In the genomic region with DNA sequence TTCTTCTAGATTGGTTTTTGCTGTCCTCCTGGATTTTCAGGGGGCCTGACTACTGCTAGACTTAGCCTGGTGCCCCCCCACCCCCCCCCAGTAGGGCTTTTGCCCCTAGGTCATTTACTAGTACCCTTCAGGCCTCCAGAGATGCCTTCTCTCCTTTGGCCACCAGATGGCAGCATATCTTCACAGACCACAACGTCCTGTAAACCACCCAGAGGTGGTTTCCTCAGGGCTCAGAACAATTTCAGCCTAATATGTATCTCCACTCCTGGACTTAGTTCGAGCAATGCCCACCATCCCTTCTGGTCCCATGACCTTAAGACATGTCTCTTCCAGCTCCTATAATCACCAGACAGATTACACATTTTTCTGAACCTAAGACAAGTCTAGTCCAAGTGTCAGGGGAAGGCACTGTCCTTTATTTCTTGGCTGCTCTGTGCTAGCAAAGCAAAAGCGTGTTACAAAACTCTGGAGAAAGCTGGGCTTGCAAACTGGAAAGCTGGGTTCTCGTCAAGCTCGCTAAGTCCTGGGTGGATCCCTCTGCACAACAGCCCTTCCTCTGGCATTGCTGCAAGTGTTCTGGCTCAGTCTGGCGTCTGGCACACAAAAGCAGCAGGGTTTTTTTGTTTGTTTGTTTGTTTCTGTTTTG, we compare ENCODE assay signal across 9 mouse cellular contexts. TPM values are rescaled to one million over a fixed set of nuclear protein-coding genes. Genes with fewer than 3 reads are reported as not detected.
A peak's percentile ranks its signal among the peaks of the same experiment; 100 is the strongest.
DNase-seq lines count a peak whose midpoint lies in the region; ATAC-seq and TF ChIP-seq lines count a peak whose summit lies in the region.
"Had no signal": no experiment of that assay in that cellular context is flagged by ENCODE, and none has a peak within 500 bp of the region (broad histone marks: within the 10 kb centered on the region; RNA-seq: fewer than 3 reads in every experiment).

No protein-coding gene starts in this region.

- TF ChIP-seq CTCF in E14TG2a.4 (conservative IDR thresholded peaks at IDR 0.05; ENCODE audit: low read length): peak; percentile 68
- peak; percentile 91 for TF ChIP-seq CTCF in lung, embryonic 14.5 days (IDR thresholded peaks at IDR 0.05; ENCODE audit: low read depth)

- no peaks in the 10 kb centered on the region for H3K4me1 ChIP-seq in E14TG2a.4 (replicated peaks; ENCODE audit: low read depth, low read length)
- peaks cover 9% of the 10 kb centered on the region for H3K4me1 ChIP-seq in brown adipose tissue, adult 24 weeks (ENCODE audit: control insufficient read depth, insufficient read depth, insufficient read length, low read length)
- peaks cover 21% of the 10 kb centered on the region for H3K4me1 ChIP-seq in forebrain, embryonic 10.5 days
- H3K4me1 ChIP-seq in lung, embryonic 14.5 days (ENCODE audit: insufficient read depth): peaks cover 14% of the 10 kb centered on the region; the same call in 1 of the 2 replicates

- no peaks in the 10 kb centered on the region for H3K9me3 ChIP-seq in E14TG2a.4 (ENCODE audit: low read length)
- H3K9me3 ChIP-seq in forebrain, embryonic 10.5 days: no peaks in the 10 kb centered on the region
- H3K9me3 ChIP-seq in lung, embryonic 14.5 days (ENCODE audit: low read depth, low read length): no peaks in the 10 kb centered on the region

- H3K4me3 ChIP-seq in E14TG2a.4 (replicated peaks; ENCODE audit: low read length): no peak overlapping the region
- no peak overlapping the region for H3K4me3 ChIP-seq in brown adipose tissue, adult 24 weeks (ENCODE audit: insufficient read depth, low read depth, low read length)
- no peak overlapping the region for H3K4me3 ChIP-seq in forebrain, embryonic 10.5 days
- H3K4me3 ChIP-seq in lung, embryonic 14.5 days (ENCODE audit: low read depth, low read length): no peak overlapping the region

- DNase-seq in forebrain, embryonic 10.5 days (ENCODE audit: extremely low spot score, low spot score): peak; percentile 76
- peak; percentile 91 for DNase-seq in heart, postnatal 4 days
- peak; percentile 46 to 90 for DNase-seq in layer of hippocampus, adult 18-20 months (ENCODE audit: low spot score in 2 of 2)
- peak; percentile 95 for DNase-seq in lung, embryonic 14.5 days
- peak; percentile 78 for DNase-seq in ovary, postnatal 10 days (ENCODE audit: low spot score)
- DNase-seq in thymus, postnatal 10 days (ENCODE audit: low spot score in 2 of 2): peak; percentile 63 to 79

- H3K27ac ChIP-seq in brown adipose tissue, adult 24 weeks (replicated peaks; ENCODE audit: low read depth, low read length): peak overlapping the region; percentile 67
- H3K27ac ChIP-seq in forebrain, embryonic 10.5 days: no peak overlapping the region
- H3K27ac ChIP-seq in lung, embryonic 14.5 days (ENCODE audit: low read depth): peak overlapping the region; percentile 55; the same call in 1 of the 2 replicates

- 53% methylated on average over 6 of the region's 6 CpGs for WGBS in forebrain, embryonic 10.5 days
- 36% methylated on average over 6 of the region's 6 CpGs for WGBS in lung, embryonic 14.5 days

- no peaks in the 10 kb centered on the region for H3K27me3 ChIP-seq in E14TG2a.4 (ENCODE audit: insufficient read depth, low read length)
- H3K27me3 ChIP-seq in forebrain, embryonic 10.5 days (ENCODE audit: poor library complexity, severe bottlenecking): no peaks in the 10 kb centered on the region
- H3K27me3 ChIP-seq in lung, embryonic 14.5 days (ENCODE audit: insufficient read depth, low read length): no peaks in the 10 kb centered on the region

- H3K36me3 ChIP-seq in E14TG2a.4 (ENCODE audit: insufficient read depth, low read length): no peaks in the 10 kb centered on the region
- no peaks in the 10 kb centered on the region for H3K36me3 ChIP-seq in forebrain, embryonic 10.5 days (replicated peaks)
- H3K36me3 ChIP-seq in lung, embryonic 14.5 days (ENCODE audit: insufficient read depth): no peaks in the 10 kb centered on the region

- no peak overlapping the region for H3K9ac ChIP-seq in lung, embryonic 14.5 days

- ATAC-seq in lung, embryonic 14.5 days (ENCODE audit: insufficient read depth): peak; percentile 29

- no peak overlapping the region for H3K4me2 ChIP-seq in lung, embryonic 14.5 days

RNA-seq across cellular contexts. Expression of gene Plg, which starts 38.0 kb away (rescaled TPM):
- polyA plus RNA-seq in brown adipose tissue, adult 24 weeks (2012; ENCODE audit: insufficient read depth, insufficient read length, missing spikeins): 1.1 TPM in 1 of 2 replicates, not detected in the other
- 0.07 TPM in 1 of 2 replicates, not detected in the other for polyA plus RNA-seq in forebrain, embryonic 10.5 days (2016; fragmentation: Nextera tagmentation; extraction: Ambion mirVana)
- total RNA-seq in heart, postnatal 4 days (2021): under 1 TPM in 1 of 2 experiments, not detected in 1; 0.11 TPM
- total RNA-seq in layer of hippocampus, adult 18-20 months (2021): not detected
- 0.08 TPM in 1 of 2 replicates, not detected in the other for polyA plus RNA-seq in lung, embryonic 14.5 days (2014; fragmentation: Nextera tagmentation; extraction: Ambion mirVana)
- polyA plus RNA-seq: heart, embryonic 14.5 days had no signal
